Mouse (Mus musculus) retina, embryonic 14.5 days (tissue): ENCODE results near the gene Ablim2.
A peak's percentile ranks its signal among the peaks of the same experiment; 100 is the strongest.

Experiments used
- DNase-seq: peaks from one replicate; pipeline ENCODE4 v3.0.0-alpha.2; 2015; ENCODE audit warnings: low spot score

The Ablim2 gene

DNA sequence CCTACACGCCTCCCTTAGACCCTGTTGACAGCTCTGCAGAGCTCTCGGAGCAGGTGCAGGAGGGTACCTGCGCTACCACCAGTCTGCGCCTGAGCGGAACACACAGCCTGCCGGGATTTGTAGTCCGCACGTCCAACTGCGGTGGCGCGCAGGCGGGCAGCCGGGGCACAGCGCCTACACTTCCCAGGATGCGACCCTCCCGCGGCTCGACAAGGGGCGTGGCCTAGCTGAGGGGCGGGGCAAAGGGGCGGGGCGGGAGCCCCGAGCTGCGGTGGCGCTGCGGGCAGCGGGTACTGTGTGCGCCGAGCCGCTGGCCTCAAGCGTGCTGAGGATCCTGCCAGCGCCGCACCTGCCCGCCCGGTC is at the start of gene Ablim2:
Gene Ablim2 (plus strand): TSS at position 242 of the 363 bp plus-strand sequence.
- DNase-seq, result peak; percentile 96

DNA sequence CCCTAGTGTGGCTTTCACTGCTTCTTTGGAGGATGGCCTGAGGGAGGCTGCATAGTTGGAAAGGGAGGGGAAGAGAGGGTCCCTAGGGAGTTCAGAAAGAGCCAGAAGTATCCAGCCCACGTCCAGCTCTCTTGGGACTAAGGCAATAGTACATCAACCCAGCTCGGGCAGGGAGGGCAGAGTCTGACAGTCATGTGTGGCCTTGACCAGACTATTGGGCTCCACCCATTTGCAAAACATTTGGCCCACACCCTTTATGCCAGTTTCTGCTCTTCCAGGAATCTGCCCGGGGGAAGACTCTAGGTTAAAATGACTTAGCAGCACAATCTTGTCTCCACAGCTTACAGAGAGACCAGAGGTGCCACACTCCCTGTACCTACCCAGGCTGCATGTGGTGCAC is 47.2 kb upstream of the Ablim2 start:
- no peak for DNase-seq

DNA sequence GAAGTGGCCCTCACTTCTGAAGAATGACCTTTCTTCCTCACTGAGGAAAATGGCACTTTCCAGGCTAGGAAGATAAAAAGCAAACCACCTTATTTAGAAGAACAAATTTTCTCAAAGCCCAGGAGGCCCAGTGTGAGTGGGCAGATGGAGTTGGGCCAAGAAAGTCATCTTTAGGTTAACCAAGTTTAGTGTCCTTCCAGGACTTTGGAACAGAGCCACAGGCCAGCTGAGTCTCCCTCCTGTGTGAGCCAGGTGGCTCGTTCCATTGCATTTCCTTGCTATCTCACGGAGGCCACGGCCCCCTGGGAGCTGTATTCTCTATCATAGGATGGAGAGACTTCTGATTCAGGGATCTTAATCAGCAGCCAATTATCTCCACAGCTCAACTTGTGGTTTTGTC is 46.7 kb upstream of the Ablim2 start:
- DNase-seq, result no peak

DNA sequence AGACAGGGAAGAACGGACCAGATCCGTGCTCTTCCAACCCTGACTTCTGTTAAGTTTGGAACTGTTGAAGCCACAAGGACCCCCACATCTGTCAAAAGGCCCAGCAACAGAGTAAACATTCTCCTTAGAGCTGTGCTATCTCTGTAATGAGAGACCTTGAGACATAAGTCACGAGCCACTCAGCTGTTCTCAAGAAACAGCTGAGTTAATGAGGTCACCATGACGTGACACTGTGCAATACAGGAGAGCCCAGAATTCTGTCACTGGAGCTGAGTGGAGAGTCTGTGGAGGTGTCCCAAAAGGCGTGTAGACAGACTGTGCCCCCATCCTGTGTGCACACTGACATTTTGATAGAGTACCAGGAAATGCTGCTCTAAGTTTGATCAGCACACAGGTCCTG is 45.2 kb upstream of the Ablim2 start:
- DNase-seq, result no peak

DNA sequence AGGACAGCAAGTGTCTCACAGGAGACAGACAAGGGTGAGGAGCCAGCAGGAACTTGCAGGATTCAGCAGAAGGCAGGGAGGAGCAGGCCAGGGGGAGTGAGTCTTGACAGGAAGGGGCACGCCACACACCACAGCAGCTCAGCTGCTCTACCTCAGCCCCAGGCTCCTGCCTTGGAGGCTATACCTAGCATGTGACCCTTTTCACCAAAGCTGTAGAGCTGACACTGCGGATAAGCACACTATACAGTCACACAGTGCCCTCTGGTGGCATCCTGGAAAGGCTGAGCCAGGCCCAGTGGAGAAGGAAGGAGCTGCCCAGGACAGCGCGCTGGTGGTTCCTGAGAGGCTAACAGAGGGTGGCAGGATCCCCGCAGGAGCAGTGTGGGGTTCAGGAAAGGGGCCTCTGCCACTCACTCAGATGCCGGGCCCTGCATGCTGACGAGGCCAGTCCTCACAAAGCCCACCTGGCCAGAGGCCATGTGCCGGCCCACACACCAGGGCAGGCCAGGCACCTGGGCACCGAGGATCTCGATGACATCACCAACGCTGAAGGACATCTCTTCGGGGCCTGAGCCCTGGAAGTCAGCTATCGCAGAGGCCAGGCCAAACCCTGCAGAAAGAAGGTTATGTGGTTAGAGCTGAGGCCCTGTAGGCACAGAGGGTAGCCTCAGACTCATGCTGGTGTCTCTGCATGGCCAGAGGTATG is 43.9 kb upstream of the Ablim2 start:
- peak; percentile 96 for DNase-seq

DNA sequence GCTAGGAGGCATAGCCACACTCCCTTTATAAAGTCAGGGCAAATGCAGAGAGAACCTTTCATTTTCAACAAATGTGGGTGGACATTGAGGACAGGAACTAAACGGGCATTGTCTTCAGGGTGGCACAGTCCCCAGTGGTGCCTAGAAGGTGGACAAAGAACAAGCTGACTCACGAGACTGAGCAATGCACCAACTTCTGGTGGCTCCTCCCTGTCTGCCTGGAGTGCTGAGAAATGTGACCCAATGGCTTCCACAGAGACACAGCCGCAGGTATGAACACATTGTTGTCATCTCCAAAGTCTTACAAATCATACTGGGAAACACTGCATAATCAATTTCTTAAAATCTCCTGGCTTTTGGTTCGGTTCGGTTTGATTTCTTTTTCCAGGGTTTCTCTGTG is 40.2 kb upstream of the Ablim2 start:
- no peak for DNase-seq

DNA sequence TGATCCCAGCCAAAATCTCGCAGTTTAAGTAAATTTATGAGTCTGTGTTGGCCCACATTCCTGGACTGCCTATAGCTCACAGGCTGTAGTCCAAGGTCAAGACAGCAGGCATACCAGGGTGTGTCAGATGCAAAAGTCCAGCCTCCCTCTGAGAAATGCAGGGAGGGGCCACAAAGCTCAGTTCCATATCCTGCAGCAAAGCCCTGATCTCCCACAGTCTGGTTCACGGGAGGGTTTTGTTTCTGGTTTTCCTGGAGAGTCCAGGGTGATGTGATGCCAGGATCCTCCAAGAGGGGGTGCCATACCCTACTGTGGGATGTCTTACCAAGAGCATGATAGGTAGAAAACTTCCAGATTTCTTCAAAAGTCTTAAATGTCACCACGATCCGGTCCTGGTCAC is 39.7 kb upstream of the Ablim2 start:
- peak; percentile 62 for DNase-seq

DNA sequence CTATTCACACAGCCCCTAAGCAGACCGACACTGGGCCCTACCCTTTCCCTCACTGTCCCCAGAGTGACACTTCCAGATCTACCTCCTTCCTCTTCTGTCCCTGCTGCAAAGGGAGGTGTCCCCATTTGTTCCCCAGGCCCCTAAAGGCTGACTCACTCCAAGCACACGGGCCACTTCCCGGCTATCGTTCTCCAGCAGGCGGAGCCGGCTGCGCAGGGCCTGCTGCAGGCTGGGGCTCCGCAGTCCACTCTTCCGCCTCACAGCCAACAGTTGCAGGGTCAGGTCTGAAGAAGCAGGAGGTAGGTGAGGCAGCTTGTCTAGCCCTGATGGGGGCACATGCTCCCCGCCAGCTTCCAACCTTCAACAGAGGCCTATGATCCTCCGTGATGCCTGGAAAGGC is 38.9 kb upstream of the Ablim2 start:
- no peak for DNase-seq

DNA sequence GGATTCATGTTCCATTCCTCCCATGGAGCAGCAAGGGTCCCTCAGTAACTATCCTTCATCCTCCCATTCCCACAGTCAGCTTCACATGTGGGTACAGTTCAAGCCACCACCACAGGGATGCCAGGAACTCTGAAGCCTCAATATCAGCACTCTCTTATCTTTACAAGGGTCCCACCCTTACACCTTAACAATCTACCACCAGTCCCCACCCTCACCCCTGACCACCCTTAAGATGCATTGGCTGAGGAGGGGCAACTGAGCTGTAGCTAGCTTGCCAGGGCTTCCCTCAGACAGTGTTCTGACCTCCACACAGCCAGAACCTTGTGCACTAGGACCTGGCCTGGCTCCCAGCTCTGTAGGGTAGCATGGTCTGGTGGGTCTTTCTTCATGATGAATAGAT is 38.3 kb upstream of the Ablim2 start:
- DNase-seq, result no peak

DNA sequence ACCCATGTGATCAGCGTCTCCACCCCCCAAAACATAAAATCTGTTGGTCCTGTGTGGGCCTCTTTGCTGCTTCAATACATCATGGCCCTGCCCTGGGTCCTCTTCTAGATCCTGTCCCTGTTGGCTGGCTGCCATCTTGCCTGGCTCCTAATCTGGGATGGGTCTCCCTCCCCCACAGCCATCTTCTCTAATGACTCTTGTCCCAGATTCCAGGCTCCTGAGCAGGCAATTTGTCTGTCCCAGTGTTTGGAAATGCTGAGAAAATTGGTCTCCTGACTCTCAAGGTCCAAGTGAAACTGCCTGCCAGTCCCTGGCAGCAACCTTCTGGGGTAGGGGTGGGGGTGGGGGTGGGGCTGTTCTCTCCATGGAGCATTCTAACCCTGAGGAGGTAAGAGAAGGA is 37.8 kb upstream of the Ablim2 start:
- no peak for DNase-seq

DNA sequence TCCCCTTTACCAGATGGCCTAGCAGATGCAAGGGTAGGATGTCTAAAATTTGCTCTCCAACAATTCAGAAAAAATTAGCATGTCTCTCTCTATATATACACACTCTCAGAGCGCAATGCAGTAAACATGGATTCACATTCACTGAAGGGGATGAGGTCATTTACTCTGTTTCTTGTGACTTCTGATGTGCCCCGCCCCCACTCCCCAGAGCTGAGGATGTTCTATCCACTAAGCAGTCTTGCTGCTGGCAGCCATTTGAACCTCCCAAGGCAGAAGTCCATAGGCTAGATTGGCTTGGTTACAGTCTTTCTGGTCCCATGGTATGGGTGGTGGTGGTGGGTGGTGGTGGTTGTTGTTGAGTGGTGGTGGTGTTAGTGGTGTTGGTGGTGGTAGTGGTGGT is 35.7 kb upstream of the Ablim2 start:
- no peak for DNase-seq

DNA sequence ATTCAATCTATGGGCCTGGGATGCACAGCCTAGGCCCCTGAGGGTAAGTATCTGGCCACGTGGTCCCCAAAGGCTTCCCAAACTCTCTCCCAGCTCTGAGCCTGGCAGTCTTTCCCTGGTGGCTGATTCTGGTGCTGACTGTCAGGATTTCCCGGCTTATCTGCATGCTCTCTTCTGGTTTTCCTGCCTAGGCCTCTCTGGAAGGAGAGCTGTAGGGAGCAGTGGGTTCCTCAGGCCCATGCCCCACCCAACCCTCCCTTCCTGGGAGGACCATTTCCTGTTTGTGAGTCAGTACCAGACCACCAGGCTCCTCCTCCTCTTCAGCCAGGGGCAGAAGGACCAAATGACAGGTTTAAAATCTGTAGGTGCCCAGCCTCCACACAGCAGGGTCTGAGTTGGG is 35.0 kb upstream of the Ablim2 start:
- no peak for DNase-seq

DNA sequence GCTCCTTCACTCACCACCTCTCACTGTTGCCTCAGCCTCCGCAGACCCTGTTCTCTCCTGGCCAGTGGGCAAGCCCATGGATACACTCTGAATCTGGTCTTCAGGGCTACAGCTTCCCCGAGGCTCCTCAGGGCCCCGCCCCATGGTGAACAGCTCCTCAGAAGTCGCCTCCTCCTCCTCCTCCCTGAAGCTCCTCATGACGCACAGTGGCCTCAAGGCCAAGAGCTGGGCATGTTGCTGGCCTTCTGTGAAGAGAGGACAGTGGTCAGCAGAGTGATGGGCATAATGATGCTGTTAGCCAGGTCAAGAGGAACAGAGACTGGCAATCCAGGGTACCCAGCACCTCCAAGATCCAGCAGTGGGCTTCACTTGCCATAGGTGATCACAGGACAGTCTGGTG is 33.8 kb upstream of the Ablim2 start:
- DNase-seq, result no peak

DNA sequence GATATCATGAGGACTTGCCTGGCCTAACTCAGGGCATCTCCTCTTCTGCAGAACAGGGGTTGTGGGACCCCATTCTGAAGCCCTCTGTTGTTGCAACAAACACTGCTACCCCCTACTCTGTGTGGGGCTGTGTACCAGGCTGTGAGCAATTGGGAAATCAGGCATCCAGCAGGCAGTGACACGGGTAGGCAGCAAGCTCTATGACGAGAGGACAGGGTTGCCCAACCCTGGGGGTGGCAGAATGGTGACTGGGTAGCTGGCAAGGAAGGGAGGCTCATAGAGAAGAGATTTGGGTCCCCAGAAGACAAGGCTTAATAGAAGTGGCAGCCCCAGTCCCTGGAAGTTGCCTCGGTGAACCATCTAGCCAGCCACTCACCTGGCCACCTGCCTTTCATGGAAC is 31.8 kb upstream of the Ablim2 start:
- no peak for DNase-seq

DNA sequence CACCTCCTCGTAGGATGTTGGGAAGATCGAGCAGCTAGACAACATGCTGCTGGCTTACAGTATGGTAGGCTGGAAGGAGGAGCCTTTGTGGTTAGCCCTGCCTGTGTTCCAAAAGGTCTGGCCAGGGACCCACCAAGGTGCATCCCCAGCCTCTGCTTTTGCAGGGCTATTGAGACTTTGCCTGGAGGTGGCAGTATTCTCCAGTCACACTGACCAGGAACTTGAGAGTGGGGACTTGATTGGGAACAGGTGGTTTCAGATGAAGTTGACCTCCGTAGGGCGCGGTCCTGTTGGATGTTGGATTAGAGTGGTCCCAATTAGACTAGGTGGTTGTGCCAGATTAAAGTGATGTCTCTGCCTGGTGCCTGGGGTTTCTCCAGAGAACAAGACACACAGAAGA is 30.2 kb upstream of the Ablim2 start:
- DNase-seq, result no peak

DNA sequence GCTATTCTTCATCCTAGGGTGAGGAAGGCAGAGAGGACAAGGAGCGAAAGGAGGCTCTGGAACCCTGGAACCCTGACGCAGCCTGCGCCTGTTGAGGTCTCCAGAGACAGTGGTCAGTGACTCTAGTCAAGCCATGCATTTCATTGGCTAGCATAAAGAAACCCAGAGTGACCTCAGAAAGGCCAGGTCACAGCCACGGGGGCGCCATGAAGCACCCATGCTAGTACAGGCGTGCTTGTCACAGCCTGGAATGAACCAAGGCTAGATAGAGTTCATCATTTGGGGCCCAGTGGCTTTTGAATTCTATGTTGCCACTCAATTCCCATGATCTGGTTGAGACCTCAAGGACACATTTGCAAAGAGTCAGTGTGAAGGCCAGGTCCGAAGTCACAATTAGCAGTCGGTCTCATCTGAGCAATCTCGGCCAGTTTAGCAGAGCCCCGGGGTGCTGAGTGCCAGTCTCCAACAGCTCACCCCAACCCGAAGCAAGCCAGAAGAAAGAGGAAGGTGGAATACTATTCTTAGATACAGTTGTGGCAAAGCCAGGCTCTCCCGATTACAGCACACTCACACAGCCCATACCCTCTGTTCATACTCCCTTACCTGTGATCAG is 29.2 kb upstream of the Ablim2 start:
- no peak for DNase-seq

DNA sequence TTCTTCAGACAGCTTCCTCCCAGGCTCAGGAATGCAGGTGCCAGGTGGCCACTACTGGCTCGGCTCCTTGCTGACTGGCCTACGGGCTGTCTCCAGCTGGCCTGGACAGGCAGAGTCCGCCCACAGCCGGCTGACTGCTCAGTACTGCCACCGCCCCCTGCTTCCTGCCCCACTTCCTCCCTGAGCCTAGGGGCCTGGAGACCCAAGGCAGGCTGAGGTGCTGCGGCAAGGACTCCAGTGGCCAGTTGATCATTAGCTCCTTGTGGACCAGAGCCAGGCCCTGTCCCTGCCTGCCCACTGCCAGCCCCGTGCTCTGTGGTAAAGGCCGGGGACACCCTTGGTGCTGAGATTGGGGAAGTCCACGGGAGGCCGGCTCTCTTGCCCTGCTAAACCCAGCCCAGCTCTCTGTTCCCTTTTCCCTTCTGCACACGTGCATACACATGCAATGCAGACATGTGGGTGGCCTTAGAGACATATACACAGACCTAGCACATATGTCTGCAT is 28.7 kb upstream of the Ablim2 start:
- DNase-seq, result no peak

DNA sequence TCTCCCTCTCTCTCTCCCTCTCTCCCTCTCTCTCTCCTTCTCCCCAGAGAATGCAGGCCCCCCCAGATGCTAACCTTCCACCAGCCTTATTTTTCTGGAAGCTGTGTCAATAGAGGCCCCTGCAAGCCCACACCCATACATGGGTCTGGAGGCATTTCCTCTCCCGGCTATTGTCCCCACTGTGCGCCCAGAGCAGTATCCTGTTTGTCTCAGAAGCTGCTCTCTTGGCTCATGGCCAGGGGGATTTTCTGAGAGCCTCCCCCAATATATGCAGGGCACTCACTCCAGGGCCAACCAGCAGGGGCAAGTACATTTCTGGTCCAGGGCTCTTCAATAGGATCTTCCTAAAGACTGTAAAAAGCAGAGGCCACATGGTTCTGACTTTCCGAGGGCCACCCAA is 27.8 kb upstream of the Ablim2 start:
- DNase-seq, result no peak

DNA sequence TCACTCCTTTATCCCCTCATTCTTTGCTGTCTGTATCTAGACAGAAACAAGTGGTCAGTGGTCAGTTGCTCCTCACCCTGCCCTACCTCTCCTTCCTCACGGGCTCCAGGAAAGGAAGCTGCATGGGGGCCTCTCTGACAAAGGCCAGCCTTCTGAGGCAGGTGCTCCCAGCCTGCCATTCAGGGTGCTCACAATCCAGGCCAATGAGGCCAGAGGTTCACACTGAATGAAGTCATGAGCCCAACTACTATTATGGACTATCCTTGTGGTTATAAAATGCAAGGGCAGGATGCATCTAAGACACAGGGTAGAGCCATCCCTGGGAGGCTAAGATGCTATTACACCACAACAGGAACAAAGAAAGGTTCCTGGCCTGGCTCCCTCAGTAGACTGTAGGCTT is 27.1 kb upstream of the Ablim2 start:
- DNase-seq, result no peak

DNA sequence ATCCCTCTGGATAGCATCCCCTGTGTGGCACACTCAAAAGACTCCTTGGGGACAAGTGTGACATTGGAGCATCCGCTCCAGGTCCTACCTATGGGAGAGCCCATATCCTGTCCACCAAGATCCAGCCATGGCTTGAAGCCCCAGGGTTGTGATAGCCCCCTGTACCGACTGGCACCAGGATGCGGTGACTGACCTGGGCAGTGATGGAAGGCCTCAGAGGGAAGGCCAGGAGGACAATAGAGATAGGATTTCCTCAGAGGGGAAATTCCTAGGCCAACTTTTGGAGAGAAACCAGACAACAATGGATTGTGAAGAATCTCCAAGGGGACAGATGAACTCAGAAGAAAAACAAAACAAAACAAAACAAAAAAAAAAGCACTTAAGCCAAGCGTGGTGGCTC is 26.7 kb upstream of the Ablim2 start:
- no peak for DNase-seq

DNA sequence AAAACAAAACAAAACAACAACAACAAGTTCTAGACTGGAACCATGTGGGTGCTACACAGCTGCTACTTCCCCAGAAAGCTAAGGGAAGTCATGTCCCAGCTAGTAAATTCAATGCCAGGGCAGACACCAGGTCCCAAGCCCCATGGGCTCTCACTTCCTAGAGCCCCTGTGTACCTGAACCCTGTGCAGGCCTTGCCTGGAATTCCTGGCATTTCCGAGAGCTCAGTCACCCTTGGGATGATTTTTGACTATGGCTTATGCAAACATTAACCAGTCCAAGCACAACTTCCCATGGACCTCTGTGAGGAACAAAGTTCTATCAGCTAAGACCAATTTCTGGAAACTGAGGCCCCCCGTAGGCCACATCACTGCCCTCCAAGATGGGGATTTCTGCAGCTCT is 24.2 kb upstream of the Ablim2 start:
- no peak for DNase-seq

DNA sequence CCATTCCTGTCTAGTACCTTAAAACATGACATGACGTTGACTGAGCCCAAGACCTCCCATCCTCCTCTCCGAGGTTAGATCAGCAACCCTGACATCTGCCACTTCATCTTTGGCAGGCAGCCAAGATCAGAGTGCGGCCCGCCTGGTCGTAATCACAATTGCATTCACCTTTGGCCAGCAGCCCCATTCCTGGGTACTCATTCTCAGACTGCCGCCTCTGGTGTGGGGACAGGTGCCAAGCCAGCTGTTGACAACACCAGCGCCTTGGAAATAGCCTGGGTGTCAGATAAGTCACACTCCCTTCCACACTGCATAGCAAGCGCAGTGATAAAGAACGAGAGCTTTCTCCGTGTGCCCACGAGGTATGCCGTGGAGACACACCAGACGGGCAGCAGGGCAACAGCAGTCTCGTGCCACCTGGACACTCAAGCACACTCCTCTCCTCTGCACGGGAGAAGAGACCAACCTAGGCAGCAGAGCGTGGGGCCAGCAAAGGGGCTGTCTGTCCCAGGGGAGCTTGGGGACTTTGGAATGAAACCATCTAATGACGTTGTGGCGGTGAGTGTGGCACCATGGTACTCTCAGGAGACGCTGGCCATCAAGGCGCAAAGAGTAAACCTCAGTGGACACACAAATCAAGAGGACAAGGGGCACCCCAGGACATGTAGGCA is 20.3 kb upstream of the Ablim2 start:
- no peak for DNase-seq

DNA sequence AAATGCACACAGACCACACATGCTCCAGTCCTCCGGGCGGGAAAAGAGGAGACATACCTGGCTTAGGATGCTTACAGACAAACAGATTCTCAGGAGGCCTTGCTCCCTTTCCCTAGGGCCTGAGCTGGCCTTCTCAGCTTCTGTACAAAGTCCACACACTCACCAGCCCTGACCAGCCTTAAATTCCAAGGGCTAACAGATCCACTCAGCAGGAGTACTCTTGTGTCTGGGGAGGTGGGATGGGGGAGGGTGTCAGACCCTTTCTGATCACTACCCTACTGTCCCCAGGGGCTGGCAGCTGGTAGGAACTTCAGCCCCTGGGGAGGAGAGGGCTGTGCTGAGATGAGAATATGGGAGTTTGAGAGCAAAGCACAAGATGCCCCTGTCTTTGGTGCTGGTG is 18.7 kb upstream of the Ablim2 start:
- DNase-seq, result no peak
